In genomic region chr19:55136693-55137427, GRCm38 (mm10) we compare ENCODE assay signal across 11 mouse cellular contexts. TPM values are rescaled to one million over a fixed set of nuclear protein-coding genes. Genes with fewer than 3 reads are reported as not detected.
DNase-seq lines count a peak whose midpoint lies in the region; ATAC-seq and TF ChIP-seq lines count a peak whose summit lies in the region.
"Had no signal": no experiment of that assay in that cellular context is flagged by ENCODE, and none has a peak within 500 bp of the region (broad histone marks: within the 10 kb centered on the region; RNA-seq: fewer than 3 reads in every experiment).

No protein-coding gene starts in this region.

- WGBS in stomach, embryonic 15.5 days = 38% methylated on average over 4 of the region's 4 CpGs
- 47% methylated on average over 4 of the region's 4 CpGs for WGBS in stomach, postnatal 0 days
- 37% methylated on average over 4 of the region's 4 CpGs for WGBS in stomach, embryonic 16.5 days

- TF ChIP-seq EP300 in stomach, postnatal 0 days (optimal IDR thresholded peaks at IDR 0.05) = no peak

- no peaks in the 10 kb centered on the region for H3K36me3 ChIP-seq in stomach, embryonic 15.5 days
- H3K36me3 ChIP-seq in stomach, postnatal 0 days (ENCODE audit: control insufficient read depth, insufficient read depth, low read length) = no peaks in the 10 kb centered on the region
- no peaks in the 10 kb centered on the region for H3K36me3 ChIP-seq in stomach, embryonic 16.5 days (ENCODE audit: control insufficient read depth, insufficient read depth, low read length)
- H3K36me3 ChIP-seq: liver, embryonic 15.5 days had no signal

- H3K9ac ChIP-seq in stomach, embryonic 15.5 days = no peak overlapping the region
- no peak overlapping the region for H3K9ac ChIP-seq in stomach, postnatal 0 days (ENCODE audit: low read length)
- H3K9ac ChIP-seq in stomach, embryonic 16.5 days (ENCODE audit: low read length) = no peak overlapping the region
- H3K9ac ChIP-seq: forebrain, postnatal 0 days; liver, embryonic 15.5 days had no signal

- intact Hi-C loops in heart, postnatal 25 days (cut with DNase I) = no loop called here

- no peaks in the 10 kb centered on the region for H3K9me3 ChIP-seq in stomach, embryonic 15.5 days
- H3K9me3 ChIP-seq in stomach, postnatal 0 days (ENCODE audit: control insufficient read depth, low read length) = no peaks in the 10 kb centered on the region
- no peaks in the 10 kb centered on the region for H3K9me3 ChIP-seq in stomach, embryonic 16.5 days (replicated peaks; ENCODE audit: control insufficient read depth, low read length)
- H3K9me3 ChIP-seq: liver, embryonic 15.5 days had no signal

- no peak for DNase-seq in stomach, postnatal 0 days (ENCODE audit: low spot score)
- peak; percentile 42 for DNase-seq in heart, postnatal 25 days (ENCODE audit: low spot score)
- DNase-seq in kidney, postnatal 10 days = peak; percentile 88
- no peak for DNase-seq in left cerebral cortex, adult 18-20 months (ENCODE audit: low spot score in 2 of 2)
- no peak for DNase-seq in B cell, adult 2 months
- no peak for DNase-seq in retina, postnatal 1 day

- H3K27ac ChIP-seq in stomach, embryonic 15.5 days = no peak overlapping the region
- no peak overlapping the region for H3K27ac ChIP-seq in stomach, postnatal 0 days (replicated peaks)
- H3K27ac ChIP-seq in stomach, embryonic 16.5 days (ENCODE audit: low read length) = no peak overlapping the region
- H3K27ac ChIP-seq: liver, embryonic 15.5 days had no signal

- no peak overlapping the region for H3K4me2 ChIP-seq in stomach, embryonic 15.5 days
- H3K4me2 ChIP-seq in stomach, postnatal 0 days (replicated peaks; ENCODE audit: low read depth) = no peak overlapping the region
- H3K4me2 ChIP-seq in stomach, embryonic 16.5 days (ENCODE audit: low read depth, low read length) = no peak overlapping the region
- H3K4me2 ChIP-seq: liver, embryonic 15.5 days had no signal

- TF ChIP-seq CTCF in stomach, postnatal 0 days (IDR thresholded peaks at IDR 0.05; ENCODE audit: low read depth) = no peak

- peaks cover 9% of the 10 kb centered on the region for H3K4me1 ChIP-seq in stomach, embryonic 15.5 days
- H3K4me1 ChIP-seq in stomach, postnatal 0 days (replicated peaks; ENCODE audit: control insufficient read depth, insufficient read depth) = no peaks in the 10 kb centered on the region; the same call in 1 of the 2 replicates
- peaks cover 7% of the 10 kb centered on the region; the same call in 1 of the 2 replicates for H3K4me1 ChIP-seq in stomach, embryonic 16.5 days (ENCODE audit: control insufficient read depth, insufficient read depth, low read length)

- H3K27me3 ChIP-seq in stomach, embryonic 15.5 days (replicated peaks) = no peaks in the 10 kb centered on the region
- no peaks in the 10 kb centered on the region for H3K27me3 ChIP-seq in stomach, postnatal 0 days (ENCODE audit: control insufficient read depth, insufficient read depth, low read length)
- no peaks in the 10 kb centered on the region for H3K27me3 ChIP-seq in stomach, embryonic 16.5 days (ENCODE audit: control insufficient read depth, insufficient read depth, low read length)
- H3K27me3 ChIP-seq: liver, embryonic 15.5 days had no signal

- no peak overlapping the region for H3K4me3 ChIP-seq in stomach, embryonic 15.5 days (replicated peaks)
- no peak overlapping the region for H3K4me3 ChIP-seq in stomach, postnatal 0 days (ENCODE audit: low read depth, low read length)
- no peak overlapping the region for H3K4me3 ChIP-seq in stomach, embryonic 16.5 days (replicated peaks; ENCODE audit: low read length)
- H3K4me3 ChIP-seq: liver, embryonic 15.5 days had no signal

- 0 out of 2 replicates have a peak, but pooled peaks have one; percentile 10 for ATAC-seq in stomach, embryonic 15.5 days (ENCODE audit: insufficient read depth, low FRiP score, low read depth)
- ATAC-seq in stomach, postnatal 0 days (ENCODE audit: low FRiP score, low TSS enrichment) = no peak
- peak; percentile 48; the same call in 1 of the 2 replicates for ATAC-seq in stomach, embryonic 16.5 days (ENCODE audit: insufficient read depth, low FRiP score)

RNA-seq across cellular contexts. Expression of gene Gpam, which starts 9.8 kb away (rescaled TPM):
- 18.0 and 19.0 TPM in 2 replicates for polyA plus RNA-seq in stomach, embryonic 15.5 days (2015; fragmentation: Nextera tagmentation; extraction: Ambion mirVana)
- polyA plus RNA-seq in stomach, postnatal 0 days (2015; fragmentation: Nextera tagmentation; extraction: Ambion mirVana) = 12.5 and 13.1 TPM in 2 replicates
- 100 to 1,000 TPM; 143 to 173 TPM for total RNA-seq in heart, postnatal 25 days (2021)
- polyA plus RNA-seq in stomach, embryonic 16.5 days (2015; fragmentation: Nextera tagmentation; extraction: Ambion mirVana) = 21.2 and 23.3 TPM in 2 replicates
- total RNA-seq in left cerebral cortex, adult 18-20 months (2021) = 10 to 100 TPM; 39.3 to 41.4 TPM

RNA-seq across cellular contexts. Expression of gene Tectb, which starts 43.7 kb away (rescaled TPM):
- not detected in 2 replicates for polyA plus RNA-seq in stomach, embryonic 15.5 days (2015; fragmentation: Nextera tagmentation; extraction: Ambion mirVana)
- polyA plus RNA-seq in stomach, postnatal 0 days (2015; fragmentation: Nextera tagmentation; extraction: Ambion mirVana) = 0.16 and 0.23 TPM in 2 replicates
- under 1 TPM in 1 of 2 experiments, not detected in 1; 0.21 TPM for total RNA-seq in heart, postnatal 25 days (2021)
- 0.13 and 0.14 TPM in 2 replicates for polyA plus RNA-seq in stomach, embryonic 16.5 days (2015; fragmentation: Nextera tagmentation; extraction: Ambion mirVana)
- total RNA-seq in left cerebral cortex, adult 18-20 months (2021) = not detected
- total RNA-seq: forebrain, postnatal 0 days had no signal
- polyA plus RNA-seq: neural tube, embryonic 11.5 days had no signal

Comparison
In these comparisons a context has a peak if more than half of its experiments do, and no peak if none do; other contexts are left out.
1. DNase-seq: peak in heart, postnatal 25 days (single experiment) and kidney, postnatal 10 days (single experiment); none in stomach, postnatal 0 days (single experiment), left cerebral cortex, adult 18-20 months (0 of 2), B cell, adult 2 months (0 of 2) and retina, postnatal 1 day (single experiment).